Mouse (Mus musculus) cerebellum, postnatal 36 days (tissue): ENCODE measurements around the gene Ly6g5c.
A peak's percentile ranks its signal among the peaks of the same experiment; 100 is the strongest.

Experiments used
- DNase-seq, 2 experiments: peaks; one replicate each; pipeline ENCODE4 v3.0.0; 2021 to 2022; ENCODE audit warnings: mixed read lengths in 2 of 2

Ly6g5c gene

DNA sequence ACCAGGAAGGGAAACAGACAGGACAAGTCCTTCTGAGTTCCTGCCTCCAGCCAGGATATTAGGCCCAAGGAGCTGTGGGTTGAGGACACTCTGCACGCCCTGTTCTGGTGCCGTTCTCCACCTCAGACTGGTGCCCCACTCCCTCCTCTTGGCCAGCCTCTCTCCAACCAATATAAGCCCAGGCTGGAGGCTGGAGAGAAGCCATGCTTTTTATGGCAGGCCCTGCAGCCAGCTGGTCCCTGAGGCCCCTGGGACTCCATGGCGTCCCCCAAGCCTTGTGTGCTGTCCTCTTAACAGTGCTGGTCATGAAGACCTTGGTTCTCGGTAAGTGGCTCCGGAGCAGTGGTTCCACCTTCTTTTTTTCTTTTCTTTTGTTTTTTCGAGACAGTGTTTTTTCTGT, at the start of gene Ly6g5c:
Ly6g5c (plus strand) TSS at position 183 of the 400 bp plus-strand sequence.
- DNase-seq: peak; percentile 54 to 58

DNA sequence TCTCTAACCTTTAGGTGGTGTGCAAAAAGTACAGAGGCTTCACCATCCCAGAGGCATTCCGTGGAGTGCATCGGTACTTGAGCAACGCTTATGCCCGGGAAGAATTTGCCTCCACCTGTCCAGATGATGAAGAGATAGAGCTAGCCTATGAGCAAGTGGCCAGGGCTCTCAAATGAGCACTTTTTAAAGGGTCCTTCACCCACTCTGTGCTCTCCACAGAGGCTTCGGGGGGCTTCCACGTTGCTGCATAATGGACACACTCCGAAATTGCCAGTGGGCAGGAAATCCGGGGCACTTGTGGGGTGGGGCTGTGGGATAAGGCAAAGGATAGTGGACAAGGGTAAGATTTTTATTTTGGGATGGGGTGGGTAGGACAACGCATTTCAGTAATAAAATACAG, 49.8 kb upstream of the Ly6g5c start:
- no peak for DNase-seq

DNA sequence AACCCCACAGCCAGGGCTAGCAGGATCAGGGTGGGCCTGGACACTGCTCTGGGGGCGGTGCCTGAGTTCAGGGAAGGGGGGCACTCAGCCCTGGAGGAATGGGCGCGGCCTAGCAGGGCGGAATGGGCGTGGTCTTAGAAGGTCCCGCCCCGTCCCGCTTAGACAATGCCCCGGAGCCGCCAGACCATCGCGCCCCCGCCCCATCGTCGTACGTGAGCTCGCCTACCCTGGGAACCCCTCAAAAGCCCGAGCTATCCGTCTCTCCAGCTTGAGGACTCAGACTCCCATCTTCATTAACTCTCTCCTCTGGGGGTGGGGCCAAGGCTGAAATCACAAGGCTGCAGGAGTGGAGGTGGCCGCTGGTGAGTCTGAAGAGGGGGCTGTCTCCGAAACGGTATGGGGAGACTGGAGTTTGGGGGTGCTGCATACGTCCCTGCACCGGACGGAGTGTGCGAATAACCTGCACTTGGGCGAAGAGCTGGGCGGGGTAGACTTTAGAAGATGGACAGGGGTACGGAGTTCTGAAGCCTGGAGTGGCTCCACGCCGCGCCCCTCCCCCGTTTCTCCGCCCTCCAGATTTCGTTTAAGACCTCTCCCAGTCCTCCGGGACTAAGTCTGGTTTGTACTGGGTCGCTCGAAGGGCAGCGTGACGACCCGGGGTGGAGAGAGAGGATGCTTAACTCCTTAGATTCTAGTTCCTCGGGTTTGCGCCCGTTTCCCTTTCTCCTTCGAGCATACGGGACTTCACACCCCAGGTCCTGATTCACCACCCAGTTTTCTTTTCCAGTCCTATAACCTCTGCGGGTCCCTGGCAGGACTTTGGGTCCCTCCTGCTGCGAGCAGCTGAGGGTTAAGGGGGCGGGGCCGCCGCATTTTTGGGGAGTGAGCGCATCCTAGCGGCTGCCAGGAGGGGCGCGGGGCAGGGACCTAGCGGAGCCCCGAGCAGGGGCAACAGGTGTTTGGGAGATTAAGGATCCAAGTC, 48.9 kb upstream of the Ly6g5c start, which contains the start of gene Ddah2:
Ddah2 (plus strand) TSS at position 125 of the 982 bp plus-strand sequence.
- DNase-seq: peak; percentile 79 to 84

DNA sequence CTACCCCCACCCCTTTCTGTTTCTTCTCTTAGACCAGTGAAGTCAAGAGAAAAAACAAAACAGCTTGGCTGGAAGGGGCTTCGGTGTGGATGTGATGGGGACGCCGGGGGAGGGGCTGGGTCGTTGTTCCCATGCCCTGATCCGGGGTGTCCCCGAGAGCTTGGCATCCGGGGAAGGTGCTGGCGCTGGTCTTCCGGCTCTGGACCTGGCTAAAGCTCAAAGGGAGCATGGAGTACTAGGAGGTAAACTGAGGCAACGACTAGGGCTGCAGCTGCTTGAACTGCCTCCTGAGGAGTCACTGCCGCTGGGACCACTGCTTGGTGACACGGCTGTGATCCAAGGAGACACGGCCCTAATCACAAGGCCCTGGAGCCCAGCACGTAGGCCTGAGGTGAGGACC, 48.0 kb upstream of the Ly6g5c start:
- DNase-seq: no peak

DNA sequence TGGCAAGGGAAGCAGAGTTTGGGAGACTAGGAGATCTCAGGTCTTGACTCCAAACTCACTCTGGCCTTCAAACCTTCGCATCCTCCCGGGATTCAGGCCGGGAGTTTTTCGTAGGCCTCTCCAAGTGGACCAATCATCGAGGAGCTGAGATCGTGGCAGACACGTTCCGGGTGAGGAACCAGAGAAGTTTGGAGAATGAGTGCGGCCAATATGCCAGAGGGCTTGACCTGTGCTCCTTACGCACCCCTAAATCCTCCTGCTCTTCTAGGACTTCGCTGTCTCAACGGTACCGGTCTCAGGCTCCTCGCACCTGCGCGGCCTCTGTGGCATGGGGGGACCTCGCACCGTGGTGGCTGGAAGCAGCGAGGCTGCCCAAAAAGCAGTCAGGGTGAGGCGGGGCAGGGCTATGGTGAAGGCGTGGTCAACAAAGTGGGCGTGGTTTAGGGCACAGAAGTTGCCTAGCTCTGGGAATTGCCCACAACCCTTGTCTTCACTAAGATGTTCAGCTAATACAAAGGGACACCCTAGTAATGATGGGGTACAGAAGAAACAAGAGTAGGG, 47.3 kb upstream of the Ly6g5c start:
- no peak for DNase-seq

DNA sequence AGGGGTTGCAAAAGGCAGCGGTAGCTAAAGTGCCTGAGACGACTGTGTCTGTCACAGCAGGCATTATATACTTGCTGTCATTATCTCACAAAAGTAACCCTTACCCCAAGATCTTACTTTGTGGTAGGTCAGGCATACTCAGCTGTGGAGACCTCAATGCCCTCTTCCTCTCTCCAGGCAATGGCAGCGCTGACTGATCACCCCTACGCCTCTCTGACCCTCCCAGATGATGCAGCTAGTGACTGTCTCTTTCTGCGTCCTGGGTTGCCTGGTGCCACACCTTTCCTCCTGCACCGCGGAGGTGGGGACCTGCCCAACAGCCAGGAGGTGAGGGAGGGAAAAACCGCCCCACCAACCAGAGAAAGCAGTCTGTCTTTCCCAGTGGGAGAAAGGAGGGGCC, 46.8 kb upstream of the Ly6g5c start:
- no peak for DNase-seq

DNA sequence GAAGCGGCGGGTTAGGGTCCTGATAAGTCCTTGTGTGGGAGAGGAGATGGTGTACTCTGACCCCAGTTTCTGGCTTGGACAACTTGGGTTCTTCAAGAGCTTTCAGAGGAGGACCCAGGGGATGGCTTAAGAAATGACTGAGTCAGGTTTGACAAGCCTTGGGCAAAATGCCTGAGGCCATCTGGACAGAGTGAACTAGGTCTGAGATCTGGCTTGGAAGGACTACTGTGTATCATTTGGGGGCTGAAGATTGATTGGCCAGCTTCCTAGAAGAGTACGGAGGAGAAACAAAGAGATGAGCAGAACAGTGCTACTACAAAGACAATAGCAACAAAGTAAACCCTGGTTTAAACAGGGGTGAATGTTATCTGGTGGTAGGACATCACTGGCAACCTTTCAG, 44.6 kb upstream of the Ly6g5c start:
- no peak for DNase-seq

DNA sequence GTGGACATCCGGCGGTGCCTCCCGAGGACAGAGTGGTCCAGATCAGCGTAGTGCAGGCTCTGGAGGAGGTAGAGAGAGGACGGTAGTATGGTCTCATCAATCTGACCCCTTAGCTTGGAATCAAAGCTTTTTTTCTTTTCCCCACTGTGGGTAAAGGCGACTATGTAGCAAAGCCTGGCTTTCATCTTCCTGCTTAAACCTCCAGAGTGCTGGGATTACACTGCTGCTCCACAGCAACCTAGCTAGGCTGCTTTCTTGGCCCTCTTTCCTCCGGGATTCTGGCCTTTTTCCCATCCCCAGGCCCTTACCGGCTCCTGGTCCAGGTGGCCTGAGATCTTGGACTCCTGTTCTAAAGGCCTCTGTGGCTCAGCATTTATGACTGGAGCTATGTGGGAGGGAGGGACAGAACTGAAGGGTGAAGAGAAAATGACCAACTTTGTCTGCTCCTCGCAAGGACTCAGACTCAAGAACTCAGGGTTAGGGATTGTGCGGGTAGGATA, 43.7 kb upstream of the Ly6g5c start:
- DNase-seq: peak; percentile 64 to 68

DNA sequence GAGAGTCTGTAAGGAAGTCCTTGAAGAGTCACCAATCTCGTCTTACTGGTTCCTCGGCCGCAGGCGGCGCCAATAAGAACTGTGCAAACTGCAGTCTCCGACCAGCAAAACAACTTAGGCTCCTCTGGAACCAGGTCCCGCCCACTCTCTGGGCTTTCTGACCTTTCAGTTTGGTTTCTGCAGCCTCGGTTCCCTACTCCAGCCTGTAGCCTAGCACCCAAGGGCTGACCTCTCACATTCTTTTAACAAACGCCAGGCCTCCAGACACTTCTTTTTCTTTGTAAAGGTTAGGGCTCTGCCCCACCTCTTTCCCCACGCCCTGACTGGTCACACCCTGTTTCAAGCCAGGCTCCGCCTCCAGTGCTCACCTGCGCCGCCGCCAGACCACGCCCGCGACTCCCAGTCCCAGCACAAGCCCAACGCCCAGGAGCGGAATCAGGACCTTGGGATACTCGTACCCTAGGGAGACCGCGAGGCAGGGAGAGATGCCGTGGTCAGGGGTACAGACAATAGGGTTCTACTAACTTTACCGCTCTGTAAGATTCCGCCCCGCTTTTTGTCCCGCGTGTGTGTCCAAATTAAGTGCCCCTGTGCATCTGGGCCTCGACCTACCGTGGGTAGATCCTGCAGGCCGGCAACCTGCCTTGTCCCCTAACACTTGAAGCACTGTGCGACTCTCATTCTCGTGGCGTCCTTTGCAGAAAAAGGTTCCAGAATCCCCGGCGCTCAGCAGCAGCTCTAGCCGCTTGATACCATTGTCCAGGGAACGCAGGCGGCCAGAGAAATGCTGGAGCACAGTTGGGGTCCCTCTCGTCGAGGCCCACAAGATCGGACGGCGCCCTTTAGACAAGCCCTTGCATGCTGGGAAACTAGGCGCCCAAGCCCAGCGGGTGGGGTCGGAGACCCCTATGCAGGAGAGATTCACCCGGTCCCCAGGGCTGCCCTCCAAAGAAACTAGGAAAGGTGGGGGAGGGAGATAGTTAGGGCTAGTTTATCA, 42.8 kb upstream of the Ly6g5c start, which contains the start of gene Ly6g6c:
Ly6g6c (plus strand) TSS at position 438 of the 997 bp plus-strand sequence.
- DNase-seq: peak; percentile 62 to 71

DNA sequence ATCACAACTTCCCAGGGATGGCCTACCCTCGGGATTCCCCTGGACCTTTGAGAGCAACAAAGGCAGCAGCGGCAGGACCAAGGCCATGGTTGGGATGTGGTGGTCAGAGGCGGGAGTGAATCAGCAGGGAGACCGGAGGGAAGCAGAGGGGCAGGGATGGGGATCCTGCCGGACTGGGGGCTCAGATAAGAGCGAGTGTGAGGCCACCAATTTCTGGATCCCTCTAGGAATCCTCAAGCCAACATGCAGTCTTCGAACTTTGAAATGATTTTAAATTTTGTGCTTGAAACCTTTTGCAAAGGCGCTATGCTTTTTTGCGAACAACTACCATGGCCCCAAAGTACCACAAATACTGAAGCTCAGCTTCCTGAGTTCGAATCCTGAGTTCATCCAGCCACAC, 42.0 kb upstream of the Ly6g5c start, which contains the start of gene Mpig6b:
Mpig6b (minus strand) TSS at position 101 of the 400 bp plus-strand sequence.
- DNase-seq: no peak

DNA sequence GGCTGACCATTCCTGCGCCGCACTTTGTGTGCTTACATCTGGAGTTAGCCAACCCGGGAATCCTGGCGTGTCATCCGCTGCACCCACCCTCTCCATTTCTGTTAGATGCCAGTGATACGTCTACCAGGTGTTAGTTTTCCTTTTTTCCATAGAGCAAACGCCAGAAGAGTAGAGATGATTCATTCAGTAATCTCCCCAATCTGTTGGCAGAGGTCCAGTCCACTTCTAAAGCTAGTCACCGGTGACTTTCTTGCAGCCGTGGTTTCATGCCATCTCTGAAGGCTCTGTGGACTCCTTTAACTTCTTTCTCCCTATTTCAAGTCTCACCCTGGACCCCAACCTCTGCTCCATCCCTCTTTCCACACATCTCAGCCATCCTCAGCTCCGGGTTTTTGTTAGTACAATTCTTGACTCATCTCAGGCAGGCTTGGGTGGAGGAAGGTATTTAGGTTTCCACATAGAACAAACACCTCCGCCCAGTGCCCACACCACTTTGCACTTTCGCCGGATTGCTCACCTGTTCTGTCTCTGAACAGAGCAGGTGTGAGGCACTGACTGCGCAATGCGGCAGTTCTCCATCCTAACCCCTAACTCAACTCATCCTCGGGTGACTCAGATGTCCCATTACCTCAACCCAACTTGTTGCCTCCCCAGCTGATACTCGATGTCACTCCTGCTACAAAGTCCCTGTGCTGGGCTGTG, 39.7 kb upstream of the Ly6g5c start:
- DNase-seq: no peak

DNA sequence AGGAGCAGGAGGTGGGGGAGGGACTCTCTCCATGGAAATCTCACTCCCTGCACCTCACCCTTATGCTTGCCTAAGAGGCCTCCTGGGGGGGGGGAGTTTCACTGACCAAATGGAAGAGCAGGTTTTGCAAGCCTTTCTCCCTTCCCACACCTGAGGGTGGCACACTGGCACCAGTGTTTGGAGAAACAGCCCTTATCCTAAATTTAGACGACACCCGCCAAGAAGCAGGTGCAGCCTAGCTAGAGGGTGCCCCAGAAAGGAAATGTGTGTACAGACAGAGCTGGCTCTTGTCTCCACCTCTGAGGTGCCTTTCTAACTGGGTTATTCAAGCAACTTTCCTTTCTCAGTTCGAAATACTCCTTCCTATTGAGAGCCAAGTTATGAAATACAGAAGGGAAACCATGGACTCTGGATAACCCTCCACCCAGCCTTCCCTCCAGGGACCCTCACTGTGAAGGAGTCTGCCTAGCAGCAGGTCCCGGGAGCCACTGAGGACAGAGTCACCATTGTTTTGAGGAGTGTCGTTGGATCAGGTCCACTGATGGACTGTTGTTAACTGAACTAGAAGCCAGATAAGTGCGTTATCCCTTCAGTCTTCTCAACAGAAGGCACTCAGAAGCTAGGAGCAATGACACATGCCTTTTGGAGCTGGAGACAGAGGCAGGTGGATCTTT, 37.4 kb upstream of the Ly6g5c start:
- peak; percentile 83 to 87 for DNase-seq

DNA sequence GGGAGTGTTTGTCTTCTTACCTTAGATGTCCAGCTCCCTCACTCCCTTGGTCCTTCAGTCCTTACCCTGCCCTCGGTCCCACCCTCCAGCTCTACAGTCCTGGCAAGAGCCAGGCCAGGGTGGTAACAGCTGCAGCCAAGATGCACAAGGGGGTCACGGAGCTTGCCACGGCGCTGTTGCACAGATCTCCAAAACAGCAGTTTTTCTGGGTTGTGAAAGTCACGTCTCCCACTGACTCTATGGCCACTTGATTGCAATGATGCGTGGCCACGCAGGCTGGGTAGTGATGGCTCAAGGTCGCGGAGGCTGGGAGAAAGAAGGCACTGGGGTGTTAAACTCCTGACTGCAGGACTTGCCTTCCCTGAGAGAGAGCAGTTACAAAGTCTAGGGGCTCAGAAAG, 36.6 kb upstream of the Ly6g5c start:
- DNase-seq: no peak

DNA sequence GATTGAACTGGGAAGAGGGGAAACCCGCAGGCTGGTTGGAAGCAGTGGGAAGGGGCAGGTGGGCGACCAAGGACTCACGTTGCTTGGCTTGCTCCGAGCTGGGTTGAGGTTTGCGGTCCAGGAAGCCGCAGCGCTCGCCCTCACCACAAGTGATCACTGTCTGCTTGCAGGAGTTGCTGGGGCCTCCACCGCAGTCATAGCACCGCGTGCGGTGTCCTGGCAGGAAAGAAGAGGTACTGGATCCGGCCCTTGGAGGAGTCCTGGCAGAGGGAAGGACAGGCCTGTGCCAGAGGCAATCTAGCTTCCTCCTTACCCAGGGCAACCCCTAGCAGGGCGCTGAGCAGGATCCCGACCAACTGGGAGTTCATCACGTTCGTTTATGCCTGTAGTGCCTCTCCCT, 34.0 kb upstream of the Ly6g5c start:
- DNase-seq: peak; percentile 82 to 84

DNA sequence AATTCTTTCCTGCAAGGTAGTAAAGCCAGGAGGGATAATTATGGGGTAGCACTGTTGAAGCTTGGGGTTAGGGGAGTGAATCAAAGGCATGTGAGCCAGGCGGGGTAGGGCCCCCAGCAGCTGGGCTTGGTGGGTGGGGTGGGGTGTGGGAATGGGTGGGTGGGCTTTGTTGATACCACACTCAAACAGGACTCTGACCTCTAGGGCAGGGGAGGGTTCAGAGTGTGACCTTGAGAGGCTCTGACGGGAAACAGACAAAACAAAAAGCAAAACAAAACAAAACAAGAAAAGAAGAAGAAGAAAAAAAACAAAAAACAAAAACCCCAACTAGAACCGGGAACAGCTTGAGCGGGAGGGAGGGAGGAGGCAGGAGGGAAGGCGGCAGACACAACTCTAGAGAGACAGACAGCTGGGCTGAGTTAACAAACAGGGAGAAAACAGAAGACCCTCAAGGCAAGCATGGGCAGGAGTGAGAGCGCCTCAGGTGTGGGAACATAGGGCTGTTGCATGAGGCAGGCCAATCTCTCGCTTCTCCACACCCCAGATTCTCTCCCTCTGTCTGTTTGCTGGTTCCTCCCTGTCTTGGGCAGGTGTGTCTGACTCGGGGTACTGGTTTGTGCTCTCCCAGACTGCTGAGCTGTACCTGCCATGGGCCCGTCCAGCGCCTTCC, 31.4 kb upstream of the Ly6g5c start, which contains the start of gene Ly6g6e:
Ly6g6e (plus strand) TSS at position 396 of the 670 bp plus-strand sequence.
- peak in 1 of 2 experiments; percentile 9 for DNase-seq

DNA sequence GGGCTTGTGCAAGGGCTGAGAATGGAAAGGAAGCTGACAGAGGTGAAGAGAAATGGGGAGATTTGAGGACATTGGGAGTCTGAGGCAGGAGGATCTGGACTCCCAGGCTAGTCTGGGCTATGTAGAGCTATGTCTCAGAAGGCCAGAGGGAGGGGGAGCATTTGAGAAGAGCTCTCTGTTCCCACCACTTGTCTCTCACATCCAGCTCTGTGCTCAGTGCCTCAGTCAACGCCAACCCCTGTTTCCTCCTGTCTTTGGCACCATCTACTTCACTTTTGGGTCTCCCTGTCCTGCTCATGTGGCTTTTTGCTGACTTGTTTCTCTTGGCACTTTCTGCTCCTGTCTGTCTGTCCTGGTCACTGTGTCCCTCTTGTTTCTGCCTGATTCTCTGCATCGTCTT, 30.8 kb upstream of the Ly6g5c start:
- DNase-seq: peak in 1 of 2 experiments; percentile 2

DNA sequence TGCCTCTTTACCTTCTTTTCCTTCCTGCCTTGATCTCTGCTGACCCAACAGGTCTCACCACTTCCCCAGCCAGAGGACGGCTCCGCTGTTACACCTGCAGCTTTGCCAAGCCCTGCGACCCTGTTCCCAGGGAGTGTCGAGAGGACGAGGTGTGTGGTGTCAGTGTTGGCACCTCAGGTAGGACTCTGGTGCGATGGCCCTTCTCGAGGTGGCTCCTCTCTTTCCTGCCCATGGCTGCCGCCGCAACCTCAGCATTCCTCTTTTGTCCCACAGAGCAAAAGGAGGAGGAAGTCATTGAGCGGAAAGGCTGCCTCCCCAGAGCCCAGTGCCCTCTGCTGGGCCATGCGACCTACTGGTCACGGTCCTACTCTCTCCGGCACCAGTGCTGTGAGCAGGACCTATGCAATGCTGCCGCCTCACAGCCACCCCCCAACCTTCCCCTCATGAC, 30.3 kb upstream of the Ly6g5c start, which contains the start of gene Ly6g6d:
Ly6g6d (minus strand) TSS at position 280 of the 448 bp plus-strand sequence.
- peak in 1 of 2 experiments; percentile 53 for DNase-seq

DNA sequence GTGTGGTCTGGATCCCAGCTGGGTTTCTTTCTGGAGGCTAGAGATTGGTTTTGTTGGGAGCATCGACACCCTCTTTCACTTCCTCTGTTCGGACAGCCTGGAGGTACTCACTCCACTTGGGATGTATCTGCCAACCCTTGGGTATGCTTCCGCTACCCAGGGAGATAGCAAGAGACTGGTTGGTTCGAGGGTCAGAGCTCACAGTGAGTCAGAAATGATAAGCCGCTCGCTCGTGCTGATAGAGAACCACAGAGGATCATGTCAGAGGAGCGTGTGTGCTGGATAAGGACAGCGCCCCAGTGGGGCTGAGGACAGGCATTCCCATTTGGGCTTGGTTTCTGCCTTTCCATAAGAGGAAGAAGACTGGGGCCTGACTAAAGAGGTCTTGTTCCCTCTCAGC, 28.3 kb upstream of the Ly6g5c start:
- DNase-seq: no peak

DNA sequence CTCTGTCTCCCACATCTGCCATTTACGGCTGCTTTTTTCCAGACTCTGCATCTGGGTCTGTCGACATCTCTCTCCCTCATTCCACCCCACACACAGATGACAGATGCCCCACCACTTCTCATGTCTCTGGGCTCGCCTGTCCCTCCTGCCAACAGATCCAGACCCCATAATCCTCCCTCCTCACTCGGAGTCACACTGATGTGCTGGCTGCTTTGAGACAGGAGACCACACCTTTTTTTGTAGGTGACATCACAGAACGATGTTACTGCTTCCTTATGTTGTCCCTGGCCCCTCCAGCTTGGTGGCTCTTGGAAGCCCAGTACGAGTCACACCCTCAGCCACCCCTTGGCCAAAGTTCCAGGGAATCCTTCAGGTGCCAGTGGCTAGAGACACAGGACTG, 27.8 kb upstream of the Ly6g5c start:
- DNase-seq: no peak

DNA sequence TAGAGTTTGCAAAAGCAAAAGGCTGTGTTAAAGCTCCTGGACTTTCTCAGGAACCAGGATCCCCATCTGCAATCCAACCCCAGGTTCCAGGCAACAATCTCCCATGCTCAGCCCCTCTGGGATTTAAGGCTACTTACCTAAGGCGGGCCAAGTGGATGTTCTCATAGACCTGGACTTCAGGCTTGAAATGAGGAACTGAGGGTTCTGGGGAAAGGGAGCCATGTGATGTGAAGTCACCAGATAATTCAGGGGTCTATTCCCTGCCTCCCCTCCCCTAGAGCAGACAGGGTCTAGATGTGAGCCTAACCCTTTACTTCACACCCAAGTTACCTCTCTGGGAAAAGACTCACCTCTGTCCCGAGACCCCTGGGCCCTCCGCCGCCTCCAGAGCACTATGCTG, 27.4 kb upstream of the Ly6g5c start:
- DNase-seq: no peak
